Mouse (Mus musculus) embryonic facial prominence, embryonic 14.5 days (tissue): Measurements from ENCODE around the gene Adgrl3. TPM values are rescaled to one million over a fixed set of nuclear protein-coding genes. Genes with fewer than 3 reads are reported as not detected.

Experiments
- ATAC-seq: fragments of 200-750 bp; cut with Nextera tagmentation; 2 replicates; pipeline ENCODE4 v1.8.0; 2017; ENCODE audit warnings: low read depth, moderate number of reproducible peaks, moderate TSS enrichment
- DNase-seq: peaks from one replicate; pipeline ENCODE4 v3.0.0-alpha.2; 2015; ENCODE audit warnings: low spot score
- H3K27ac ChIP-seq: fragments of 300-500 bp; sonication (generic); replicated peaks from 2 replicates; pipeline ENCODE4 v1.5.1; 2014; ENCODE audit warnings: low read depth, mild to moderate bottlenecking, low read length, moderate library complexity
- H3K27me3 ChIP-seq: fragments of 300-500 bp; sonication (generic); replicated peaks from 2 replicates; pipeline ENCODE4 v1.6.1; 2014; ENCODE audit warnings: low read length; ENCODE audit not compliant: control insufficient read depth, insufficient read depth
- H3K36me3 ChIP-seq: fragments of 300-500 bp; sonication (generic); 2 replicates; pipeline ENCODE4 v1.6.1; 2014; ENCODE audit warnings: low read length, mixed read lengths; ENCODE audit not compliant: control insufficient read depth, insufficient read depth
- H3K4me1 ChIP-seq: fragments of 300-500 bp; sonication (generic); 2 replicates; pipeline ENCODE4 v1.6.1; 2014; ENCODE audit warnings: antibody characterized with exemption, low read length; ENCODE audit not compliant: control insufficient read depth, insufficient read depth
- H3K4me2 ChIP-seq: fragments of 300-500 bp; sonication (generic); 2 replicates; pipeline ENCODE4 v1.6.1; 2014; ENCODE audit warnings: low read depth, mild to moderate bottlenecking, low read length, moderate library complexity, mixed read lengths
- H3K4me3 ChIP-seq: fragments of 300-500 bp; sonication (generic); 2 replicates; pipeline ENCODE4 v1.5.1; 2014; ENCODE audit warnings: low read depth, mild to moderate bottlenecking, low read length
- H3K9ac ChIP-seq: fragments of 300-500 bp; sonication (generic); 2 replicates; pipeline ENCODE4 v1.6.1; 2014; ENCODE audit warnings: low read depth, mild to moderate bottlenecking, low read length, moderate library complexity, mixed read lengths
- H3K9me3 ChIP-seq: fragments of 300-500 bp; sonication (generic); 2 replicates; pipeline ENCODE4 v1.6.1; 2016; ENCODE audit warnings: low read length; ENCODE audit not compliant: control insufficient read depth
- WGBS: fragments of 180-500 bp; shearing (Covaris S2); extraction: QIAGEN DNeasy Blood & Tissue Kit; methylation state at CpG from one replicate; pipeline ENCODE4 v1.1.7; 2014; 5-methylcytosine and 5-hydroxymethylcytosine counted together
- polyA plus RNA-seq: library from polyadenylated mRNA; unstranded; fragments of >200 nt; fragmentation: Nextera tagmentation; extraction: Ambion mirVana; gene quantifications from 2 replicates; pipeline ENCODE4 v1.2.1, GENCODE M21; 2014

Adgrl3 gene
- polyA plus RNA-seq, 1 experiment from 2014 or later = 26.0 TPM

DNA sequence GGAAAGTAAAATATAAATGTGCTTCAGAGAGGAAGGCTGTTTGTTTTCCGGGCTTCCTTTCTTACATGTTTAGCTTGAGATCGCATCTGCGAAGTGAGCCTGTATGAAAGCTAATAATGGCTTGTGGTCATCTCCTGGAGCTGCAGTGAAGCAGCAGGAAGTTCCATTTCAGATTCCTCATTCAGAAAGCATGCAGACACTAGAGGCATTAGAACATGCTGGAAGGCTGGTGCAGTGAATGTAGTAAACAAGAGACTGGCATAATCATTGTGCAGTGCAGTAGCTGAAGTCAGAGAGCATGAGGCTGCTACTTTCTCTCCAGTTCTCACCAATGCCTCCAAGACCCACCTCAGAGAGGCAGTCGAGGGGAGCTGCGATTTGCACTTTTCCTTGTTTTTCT lies 601.2 kb downstream of the Adgrl3 start:
- ATAC-seq (no peak), DNase-seq (no peak)
- Histone ChIP-seq H3K4me3 (no peak overlapping the region), H3K9ac (no peak overlapping the region), H3K4me2 (no peak overlapping the region), H3K27ac (no peak overlapping the region), H3K4me1 (no peaks in the 10 kb centered on the region), H3K36me3 (no peaks in the 10 kb centered on the region), H3K27me3 (no peaks in the 10 kb centered on the region), H3K9me3 (no peaks in the 10 kb centered on the region)
- 77% methylated on average over 5 of the region's 5 CpGs for WGBS

DNA sequence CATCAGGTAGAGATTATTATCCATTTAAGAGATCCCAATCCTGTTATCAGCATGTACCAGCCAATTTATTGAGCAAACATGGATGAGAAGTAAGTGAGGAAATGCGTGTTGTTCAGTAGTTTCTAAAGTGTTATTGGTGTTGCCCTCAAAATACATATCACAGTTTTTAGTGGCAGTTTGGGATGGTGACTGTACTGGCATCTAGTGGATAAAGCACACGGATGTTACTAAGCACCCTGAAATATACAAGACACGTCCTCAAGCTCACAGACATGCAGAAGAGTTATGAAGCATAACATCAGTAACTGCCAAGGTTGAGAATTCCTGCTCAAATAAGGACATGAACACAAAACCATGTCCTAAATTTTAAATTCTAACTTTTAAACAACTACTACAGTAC lies 601.8 kb downstream of the Adgrl3 start:
- Histone ChIP-seq H3K4me2 (no peak overlapping the region), H3K27ac (no peak overlapping the region), H3K4me1 (no peaks in the 10 kb centered on the region), H3K27me3 (no peaks in the 10 kb centered on the region), H3K9me3 (no peaks in the 10 kb centered on the region), H3K4me3 (no peak overlapping the region), H3K9ac (no peak overlapping the region), H3K36me3 (no peaks in the 10 kb centered on the region)
- 77% methylated on average over 3 of the region's 3 CpGs for WGBS
- DNase-seq (no peak), ATAC-seq (no peak)

DNA sequence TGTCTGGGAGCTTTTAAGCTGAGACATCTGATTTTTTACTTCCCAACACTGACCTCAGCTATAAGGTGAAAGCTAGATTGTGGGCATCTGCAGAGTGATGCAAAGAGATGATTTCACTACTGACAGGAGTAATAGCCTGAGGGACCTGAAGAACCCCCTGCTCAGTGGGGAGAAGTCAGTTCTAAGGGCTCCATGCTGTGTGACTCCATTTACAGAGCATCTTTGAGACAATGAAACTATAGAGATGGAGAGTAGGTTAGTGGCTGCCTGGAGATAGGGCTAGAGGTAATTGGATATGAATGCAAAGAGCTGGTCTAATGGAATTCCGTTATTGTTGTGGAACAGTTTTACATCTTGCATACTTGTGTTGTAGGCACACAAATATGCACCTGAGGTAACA lies 603.9 kb downstream of the Adgrl3 start:
- ATAC-seq (no peak), DNase-seq (no peak)
- H3K9me3 ChIP-seq = no peaks in the 10 kb centered on the region
- 36% methylated on average over 1 of the region's 1 CpGs for WGBS
- no peaks in the 10 kb centered on the region for H3K27me3 ChIP-seq
- no peak overlapping the region for H3K9ac ChIP-seq
- H3K4me3 ChIP-seq = no peak overlapping the region
- H3K36me3 ChIP-seq = no peaks in the 10 kb centered on the region
- no peaks in the 10 kb centered on the region for H3K4me1 ChIP-seq
- H3K4me2 ChIP-seq = no peak overlapping the region
- H3K27ac ChIP-seq = no peak overlapping the region

- no peaks in the 10 kb centered on the region for H3K9me3 ChIP-seq
- H3K27me3 ChIP-seq = no peaks in the 10 kb centered on the region
- no peak overlapping the region for H3K9ac ChIP-seq
- no peak overlapping the region for H3K27ac ChIP-seq
- H3K36me3 ChIP-seq = no peaks in the 10 kb centered on the region
- H3K4me2 ChIP-seq = no peak overlapping the region
- DNase-seq = no peak
- H3K4me3 ChIP-seq = no peak overlapping the region
- H3K4me1 ChIP-seq = no peaks in the 10 kb centered on the region
- ATAC-seq = no peak
- WGBS = 64% methylated on average over 2 of the region's 2 CpGs
Observed at GRCm38 (mm10) chr5:81636169-81636568, 616.2 kb downstream of the Adgrl3 start.

- Histone ChIP-seq H3K4me1 (no peaks in the 10 kb centered on the region), H3K4me2 (no peak overlapping the region), H3K27me3 (no peaks in the 10 kb centered on the region), H3K9ac (no peak overlapping the region), H3K9me3 (no peaks in the 10 kb centered on the region), H3K4me3 (no peak overlapping the region), H3K27ac (no peak overlapping the region), H3K36me3 (no peaks in the 10 kb centered on the region)
- WGBS = 90% methylated on average over 2 of the region's 2 CpGs
- DNase-seq (no peak), ATAC-seq (no peak)
Observed at GRCm38 (mm10) chr5:81638422-81638821, 618.5 kb downstream of the Adgrl3 start.

DNA sequence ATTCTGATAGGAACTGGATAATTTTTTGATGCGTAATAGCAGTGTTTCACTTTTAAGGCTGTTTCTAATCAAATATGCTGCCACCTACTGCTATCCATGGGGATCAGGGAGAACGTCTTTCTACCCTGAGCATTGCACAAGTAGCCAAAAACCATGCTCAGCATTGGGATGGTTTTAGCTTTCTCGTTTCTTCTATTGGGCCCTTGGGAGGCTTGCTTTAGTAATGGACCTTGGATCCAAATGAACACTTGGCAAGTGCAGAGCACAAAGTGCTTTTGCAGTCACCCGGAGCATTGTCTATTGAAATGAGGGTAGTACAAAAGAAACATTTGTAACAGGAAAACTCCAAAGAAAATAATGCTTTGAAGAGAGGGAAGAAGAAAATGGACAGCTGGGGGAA lies 620.2 kb downstream of the Adgrl3 start:
- no peaks in the 10 kb centered on the region for H3K36me3 ChIP-seq
- H3K9me3 ChIP-seq = no peaks in the 10 kb centered on the region
- H3K27me3 ChIP-seq = no peaks in the 10 kb centered on the region
- H3K4me1 ChIP-seq = no peaks in the 10 kb centered on the region
- no peak overlapping the region for H3K27ac ChIP-seq
- no peak overlapping the region for H3K4me2 ChIP-seq
- 49% methylated on average over 4 of the region's 4 CpGs for WGBS
- H3K9ac ChIP-seq = no peak overlapping the region
- no peak for ATAC-seq
- DNase-seq = peak; percentile 35
- H3K4me3 ChIP-seq = no peak overlapping the region

DNA sequence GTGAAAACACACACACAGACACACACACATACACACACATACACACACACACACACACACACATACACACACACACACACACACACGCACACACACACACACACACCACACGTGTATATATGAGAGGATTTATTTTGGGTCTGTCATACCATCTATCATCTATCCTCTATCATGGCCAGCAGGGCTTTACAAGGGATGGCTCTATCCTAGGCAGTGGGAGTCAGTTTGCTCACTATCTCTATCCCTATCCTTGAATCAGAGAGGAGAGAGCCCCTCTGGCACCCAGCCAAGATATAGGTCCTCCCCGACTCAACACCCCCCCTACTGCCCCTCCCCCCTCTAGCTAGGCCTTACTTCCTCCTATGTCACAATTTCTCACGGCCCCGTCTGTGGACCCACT lies 625.6 kb downstream of the Adgrl3 start:
- Histone ChIP-seq H3K4me2 (no peak overlapping the region), H3K36me3 (peaks cover 10% of the 10 kb centered on the region; the same call in 1 of the 2 replicates), H3K27me3 (no peaks in the 10 kb centered on the region), H3K9ac (no peak overlapping the region), H3K9me3 (0 out of 2 replicates have a peak, but pooled peaks cover 7% of the 10 kb centered on the region), H3K4me3 (no peak overlapping the region), H3K27ac (no peak overlapping the region), H3K4me1 (no peaks in the 10 kb centered on the region)
- WGBS = 84% methylated on average over 5 of the region's 5 CpGs
- no peak for DNase-seq
- ATAC-seq = no peak

GRCm38 (mm10) chr5:81653941-81654340 lies 634.0 kb downstream of the Adgrl3 start:
- H3K27ac ChIP-seq = no peak overlapping the region
- H3K9me3 ChIP-seq = no peaks in the 10 kb centered on the region
- WGBS = 58% methylated on average over 2 of the region's 2 CpGs
- H3K4me1 ChIP-seq = no peaks in the 10 kb centered on the region
- H3K4me3 ChIP-seq = no peak overlapping the region
- no peak overlapping the region for H3K4me2 ChIP-seq
- no peak overlapping the region for H3K9ac ChIP-seq
- no peaks in the 10 kb centered on the region for H3K27me3 ChIP-seq
- ATAC-seq (no peak), DNase-seq (no peak)
- H3K36me3 ChIP-seq = no peaks in the 10 kb centered on the region

GRCm38 (mm10) chr5:81661611-81662390 lies 641.9 kb downstream of the Adgrl3 start:
- 0 out of 2 replicates have a peak, but pooled peaks cover 5% of the 10 kb centered on the region for H3K9me3 ChIP-seq
- no peak for DNase-seq
- no peak overlapping the region for H3K4me2 ChIP-seq
- no peak for ATAC-seq
- peaks cover 1% of the 10 kb centered on the region; the same call in 1 of the 2 replicates for H3K36me3 ChIP-seq
- H3K4me1 ChIP-seq = no peaks in the 10 kb centered on the region
- no peaks in the 10 kb centered on the region for H3K27me3 ChIP-seq
- H3K27ac ChIP-seq = no peak overlapping the region
- no peak overlapping the region for H3K4me3 ChIP-seq
- no peak overlapping the region for H3K9ac ChIP-seq
- 41% methylated on average over 6 of the region's 6 CpGs for WGBS
